Mouse (Mus musculus) myocyte (in vitro differentiated cells): ENCODE measurements around the gene Mfn1.

Experiments used
- CEBPB ChIP-seq: IDR thresholded peaks from 2 replicates; pipeline ENCODE4 v1.6.1; 2011; ENCODE audit warnings: mild to moderate bottlenecking, moderate library complexity; ENCODE audit not compliant: poor library complexity, insufficient read depth, severe bottlenecking
- MYOD1 ChIP-seq, 3 experiments: IDR thresholded peaks; one replicate each; pipeline ENCODE4 v1.6.1; 2011; ENCODE audit warnings: control low read depth in 2 of 3, low read depth in 2 of 3, mild to moderate bottlenecking in 2 of 3, moderate library complexity in 1 of 3; ENCODE audit not compliant: insufficient read length in 2 of 3, control insufficient read depth in 1 of 3
- POLR2A ChIP-seq: IDR thresholded peaks from one replicate; pipeline ENCODE4 v1.6.1; 2011; ENCODE audit warnings: low read depth, mild to moderate bottlenecking, control low read depth, moderate library complexity; ENCODE audit not compliant: insufficient read length
- POLR2AphosphoS2 ChIP-seq: IDR thresholded peaks from one replicate; pipeline ENCODE4 v1.6.1; 2011; ENCODE audit warnings: low read depth, control low read depth; ENCODE audit not compliant: insufficient read length
- REST ChIP-seq: IDR thresholded peaks from one replicate; pipeline ENCODE4 v1.6.1; 2011; ENCODE audit warnings: mild to moderate bottlenecking, control low read depth, moderate library complexity; ENCODE audit not compliant: insufficient read depth, insufficient read length
- TCF3 ChIP-seq: IDR thresholded peaks from one replicate; pipeline ENCODE4 v1.6.1; 2011; ENCODE audit warnings: low read depth, control low read depth; ENCODE audit not compliant: insufficient read length
- USF1 ChIP-seq: IDR thresholded peaks from one replicate; pipeline ENCODE4 v1.6.1; 2011; ENCODE audit warnings: low read depth, mild to moderate bottlenecking, control low read depth, moderate library complexity

DNA sequence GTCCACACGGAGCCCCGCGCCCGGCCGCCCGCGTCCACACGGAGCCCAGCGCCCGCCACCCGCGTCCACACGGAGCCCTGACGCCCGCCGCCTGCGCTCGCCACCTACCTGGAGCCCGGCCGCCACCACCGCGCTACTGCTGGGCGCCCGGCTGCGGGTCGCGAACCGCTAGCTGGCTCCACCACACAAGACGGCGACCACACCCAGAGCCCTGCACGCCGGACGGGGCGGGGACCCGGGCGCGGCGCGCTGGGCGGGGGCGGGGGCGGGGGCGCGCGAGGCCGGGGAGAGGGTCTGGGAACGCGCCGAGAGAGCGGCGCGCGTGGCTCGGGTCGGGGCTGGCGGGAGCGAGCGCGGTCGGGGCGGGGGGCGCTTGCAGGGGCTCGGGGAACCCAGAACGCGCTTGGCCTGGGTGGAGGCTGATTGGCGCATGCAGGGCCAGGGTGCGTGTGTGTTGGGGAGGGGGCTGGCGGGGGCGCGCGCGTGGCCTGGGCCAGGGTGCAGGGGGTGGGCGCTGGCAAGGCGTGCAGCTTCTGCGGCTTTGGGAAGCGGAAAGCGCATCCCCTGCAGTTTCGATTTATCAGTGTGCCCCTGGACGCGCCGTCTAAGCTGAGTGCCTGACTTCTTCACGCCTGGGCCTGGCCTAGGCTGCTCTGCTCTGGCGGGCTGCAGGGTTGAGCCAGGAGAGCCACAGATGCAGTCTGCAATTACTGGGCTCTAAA lies 87.2 kb downstream of the Mfn1 start, which contains the start of gene Gnb4:
- peak; percentile 61 for TF ChIP-seq POLR2A
- TF ChIP-seq REST = no peak
- TF ChIP-seq CEBPB = no peak
- TF ChIP-seq MYOD1 (IDR thresholded peaks at IDR 0.05; ENCODE audit: control insufficient read depth in 1 of 3, insufficient read length in 2 of 3, low read depth in 2 of 3) = no peak
- no peak for TF ChIP-seq USF1
- no peak for TF ChIP-seq POLR2AphosphoS2
- no peak for TF ChIP-seq TCF3
